Mouse (Mus musculus) cerebellum, adult 9-11 months (tissue): ENCODE results near the gene Celf3.

Experiments
- DNase-seq: peaks from one replicate; pipeline ENCODE4 v3.0.0; 2022

The Celf3 gene

DNA sequence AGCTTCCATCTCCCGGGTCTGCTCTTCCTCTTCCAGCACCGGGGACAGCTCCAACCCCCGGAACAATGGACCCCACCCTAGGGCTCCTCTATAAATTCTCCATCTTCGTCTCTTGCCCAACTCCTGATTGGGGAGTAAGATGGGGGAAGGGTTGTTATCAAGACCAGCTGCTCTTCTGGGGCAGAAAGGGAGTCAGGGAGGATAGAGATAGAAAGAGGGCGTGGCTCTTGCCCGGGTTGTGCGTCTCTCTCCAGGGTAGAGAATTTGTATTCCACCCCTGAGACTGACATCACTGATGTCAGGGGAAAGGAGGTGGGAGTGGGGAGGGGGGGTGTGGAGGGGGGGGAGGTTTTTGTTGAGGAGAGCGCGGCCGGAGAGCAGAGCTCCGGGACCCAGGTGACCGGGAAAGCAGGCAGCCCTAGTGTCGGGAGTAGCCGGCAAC lies at the start of gene Celf3:
Gene Celf3 (plus strand): TSS at position 315 of the 442 bp plus-strand sequence.
- DNase-seq: peak; percentile 92

- no peak for DNase-seq
Measured at GRCm38 (mm10) chr3:94430980-94431379, 47.1 kb upstream of the Celf3 start.

DNA sequence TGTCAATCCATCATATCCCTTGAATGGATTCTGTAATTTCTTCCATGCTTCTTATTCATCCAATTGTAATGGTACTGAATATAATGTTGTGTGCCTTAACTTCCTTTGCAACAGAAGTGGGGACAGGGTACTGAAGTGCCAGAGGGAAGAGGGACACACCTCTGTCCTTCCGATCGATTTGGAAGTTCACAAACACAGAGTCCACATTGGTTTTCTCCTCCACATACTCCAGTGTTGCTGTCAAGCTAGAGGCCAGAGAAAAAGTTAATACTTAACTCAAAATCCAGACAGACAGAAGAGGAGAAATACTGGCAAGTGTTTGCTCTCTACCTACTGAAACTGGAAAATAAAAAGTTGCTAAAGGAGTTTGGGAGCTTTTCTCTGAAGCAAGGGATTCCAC lies 43.8 kb upstream of the Celf3 start:
- DNase-seq: no peak

GRCm38 (mm10) chr3:94436420-94436819 lies 41.7 kb upstream of the Celf3 start:
- DNase-seq: no peak

DNA sequence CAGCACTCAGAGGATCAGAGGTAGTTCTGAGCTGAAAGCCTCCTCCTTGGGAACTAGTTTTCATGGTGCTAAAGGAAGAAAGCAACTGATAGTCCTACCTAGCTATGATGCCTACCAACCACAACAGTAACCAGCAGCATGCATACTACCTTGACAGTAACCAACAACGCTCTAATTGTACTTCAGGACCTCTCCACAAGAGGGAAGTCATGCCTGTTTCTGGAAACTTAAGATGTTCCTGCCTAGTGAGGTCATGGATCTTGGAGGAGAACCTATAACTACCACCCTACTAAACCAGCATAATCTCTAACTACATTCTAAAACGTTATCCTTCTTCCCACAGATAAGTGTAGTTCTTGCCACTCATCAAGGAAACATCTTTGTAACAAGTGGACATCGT lies 36.9 kb upstream of the Celf3 start:
- DNase-seq: no peak

DNA sequence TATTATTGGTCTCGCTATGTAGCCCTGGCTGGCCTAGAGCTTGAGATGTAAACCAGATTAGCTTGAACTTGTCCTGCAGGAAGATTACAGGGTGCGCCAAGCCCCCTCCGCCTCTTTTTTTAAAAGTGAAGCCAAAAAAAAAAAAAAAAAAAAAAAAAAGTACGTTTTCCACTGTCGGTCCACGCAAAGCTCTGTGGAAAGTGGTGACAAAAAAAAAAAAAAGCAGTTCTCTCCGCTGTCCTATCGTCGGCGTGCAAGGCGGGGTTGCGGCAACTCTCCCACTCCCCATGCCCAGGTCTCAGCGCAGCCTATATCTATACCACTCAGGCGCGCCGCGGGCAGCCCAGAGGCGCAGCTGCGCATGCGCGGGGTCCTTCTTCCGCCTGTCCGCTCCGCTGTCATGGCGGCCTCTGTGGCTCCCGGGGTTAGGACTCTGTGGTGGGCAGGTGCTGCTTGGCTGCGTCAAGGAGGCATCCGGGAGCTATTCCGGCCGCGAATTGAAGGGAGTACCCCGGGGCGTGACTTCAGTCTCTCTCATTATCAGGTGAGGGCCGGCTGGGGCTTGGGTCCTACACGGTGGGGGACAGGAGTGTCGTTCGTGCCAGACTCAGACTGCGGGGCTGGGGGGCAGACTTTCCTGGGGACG lies 35.0 kb upstream of the Celf3 start, which contains the start of gene Mrpl9:
Gene Mrpl9 (plus strand): TSS at position 368 of the 646 bp plus-strand sequence.
- DNase-seq: peak; percentile 94

DNA sequence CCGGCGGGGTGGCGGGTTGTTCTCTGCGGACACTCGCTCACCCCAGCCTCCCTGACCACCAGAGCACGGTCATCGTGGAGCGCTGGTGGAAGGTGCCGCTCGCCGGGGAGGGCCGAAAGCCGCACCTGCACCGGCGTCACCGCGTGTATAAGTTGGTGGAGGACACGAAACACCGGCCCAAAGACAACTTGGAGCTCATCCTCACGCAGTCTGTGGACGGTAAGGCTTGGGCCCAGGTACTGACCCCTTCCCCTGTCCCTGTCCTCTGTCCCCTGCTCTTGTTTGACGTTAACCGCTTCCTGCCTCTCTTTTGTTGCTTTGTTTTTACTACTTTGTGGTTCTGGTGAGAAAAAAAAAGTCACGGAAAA lies 34.5 kb upstream of the Celf3 start, which contains the start of gene Oaz3:
Gene Oaz3 (minus strand): TSS at position 319 of the 368 bp plus-strand sequence.
- no peak for DNase-seq

GRCm38 (mm10) chr3:94449377-94449776 lies 28.7 kb upstream of the Celf3 start:
- no peak for DNase-seq

DNA sequence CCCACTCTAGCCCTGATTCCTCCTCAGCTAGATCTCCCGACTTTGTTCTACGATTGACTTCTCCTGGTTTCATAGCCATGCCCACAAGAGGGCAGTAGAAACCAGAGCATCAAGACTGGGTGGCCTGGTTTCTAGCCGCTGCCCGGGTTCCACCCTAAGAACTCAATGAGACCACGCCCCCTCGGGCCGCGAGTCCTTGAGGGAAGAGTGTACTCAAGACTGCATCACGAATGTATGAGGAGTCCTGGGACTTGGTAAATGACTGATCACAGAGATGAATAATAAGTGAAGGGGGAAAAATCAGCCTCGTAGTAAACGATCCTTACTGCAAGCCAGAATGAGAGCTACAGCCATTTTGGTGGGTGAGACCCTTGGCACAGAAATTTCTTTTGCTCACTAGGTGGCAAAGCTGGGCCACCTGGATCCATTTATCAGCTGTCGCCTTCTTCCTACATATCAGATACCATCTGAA lies 21.5 kb upstream of the Celf3 start:
- DNase-seq: peak; percentile 80

- DNase-seq: no peak
Measured at GRCm38 (mm10) chr3:94457055-94457454, 21.0 kb upstream of the Celf3 start.

DNA sequence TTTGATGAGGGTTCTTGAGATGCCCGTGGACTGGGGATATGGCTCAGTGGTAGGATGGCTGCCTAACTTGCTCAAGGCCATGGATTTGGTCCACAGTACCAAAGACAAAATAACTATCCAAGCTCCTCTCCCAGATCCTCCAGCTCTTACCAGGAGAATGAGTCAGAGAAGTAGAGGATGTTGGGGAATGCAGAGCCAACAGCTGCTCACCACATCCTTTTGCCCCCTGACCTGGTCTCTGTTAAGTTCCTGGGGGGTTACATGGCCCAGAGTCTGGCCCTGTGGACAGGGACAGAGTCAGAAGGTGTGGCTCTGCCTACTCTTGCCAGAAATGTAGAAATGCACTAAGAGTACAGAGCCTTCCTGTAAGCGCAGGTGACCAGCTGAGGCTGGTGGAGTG lies 18.3 kb upstream of the Celf3 start:
- DNase-seq: no peak

DNA sequence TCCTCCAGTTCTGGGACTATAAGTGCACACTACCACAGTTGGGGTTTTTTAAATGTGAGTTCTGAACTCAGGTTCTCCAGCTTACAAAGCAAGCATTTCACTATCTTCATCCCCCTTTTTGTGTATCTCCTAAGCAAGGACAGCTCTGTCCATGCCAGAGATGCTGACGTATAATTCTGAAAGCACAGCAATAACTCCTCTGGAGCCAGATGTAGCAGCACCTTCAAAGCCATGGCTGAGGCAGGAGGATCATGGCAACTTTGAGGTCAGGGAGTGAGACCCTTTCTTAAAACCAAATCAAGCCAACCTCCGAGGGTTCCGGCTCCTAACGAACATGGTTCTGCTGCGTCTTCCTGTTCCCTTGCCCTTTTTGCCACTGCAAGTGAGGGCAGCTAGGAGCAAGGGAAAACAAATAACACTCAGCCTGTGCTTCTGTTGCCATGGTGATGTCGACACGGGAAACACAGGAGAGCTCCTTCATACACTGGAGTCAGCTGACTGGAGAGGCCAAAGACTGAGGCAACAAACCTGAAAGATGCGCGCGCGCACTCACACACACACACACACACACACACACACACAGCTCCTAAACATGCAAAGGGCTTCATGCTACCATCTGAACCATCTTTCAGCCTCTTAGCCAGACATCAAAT lies 14.0 kb upstream of the Celf3 start:
- DNase-seq: no peak

GRCm38 (mm10) chr3:94465632-94466430 lies 12.3 kb upstream of the Celf3 start:
- no peak for DNase-seq

GRCm38 (mm10) chr3:94468931-94469330 lies 9.2 kb upstream of the Celf3 start:
- no peak for DNase-seq

DNA sequence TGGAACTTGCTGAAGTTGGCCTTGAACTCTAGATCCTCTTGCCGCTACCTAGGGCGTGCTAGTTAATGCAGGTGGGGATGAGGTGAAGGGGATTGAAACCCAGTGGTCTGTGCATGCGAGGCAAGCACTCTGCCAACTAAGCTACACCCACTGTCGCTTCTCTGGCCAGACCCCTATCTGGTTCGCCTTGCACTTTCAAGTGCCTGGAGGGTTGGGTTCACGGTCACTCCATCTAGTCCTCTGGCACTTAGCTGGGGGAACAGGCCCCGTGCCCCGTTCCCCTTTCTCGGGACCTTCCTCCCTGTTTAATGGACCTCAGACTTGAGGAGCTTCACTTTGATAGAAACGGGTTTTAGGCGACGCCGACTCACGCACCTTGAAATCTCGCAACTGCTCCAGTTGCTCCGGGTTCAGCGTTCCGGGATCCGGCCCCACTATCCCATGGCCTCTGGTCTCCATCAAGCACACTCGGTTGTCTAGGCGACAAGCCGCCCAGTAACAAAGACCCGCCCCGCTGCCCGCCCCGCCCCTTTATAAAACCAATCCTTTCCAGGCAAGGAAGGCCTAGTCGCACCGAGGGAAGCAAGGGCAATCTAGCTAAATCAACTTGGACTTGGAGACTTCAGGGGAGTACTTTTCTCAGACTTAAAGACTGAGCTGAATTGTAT lies 5.5 kb upstream of the Celf3 start:
- DNase-seq: no peak

- DNase-seq: no peak
Measured at GRCm38 (mm10) chr3:94473115-94473505, 5.0 kb upstream of the Celf3 start.

GRCm38 (mm10) chr3:94473567-94474232 lies 4.4 kb upstream of the Celf3 start:
- DNase-seq: no peak

DNA sequence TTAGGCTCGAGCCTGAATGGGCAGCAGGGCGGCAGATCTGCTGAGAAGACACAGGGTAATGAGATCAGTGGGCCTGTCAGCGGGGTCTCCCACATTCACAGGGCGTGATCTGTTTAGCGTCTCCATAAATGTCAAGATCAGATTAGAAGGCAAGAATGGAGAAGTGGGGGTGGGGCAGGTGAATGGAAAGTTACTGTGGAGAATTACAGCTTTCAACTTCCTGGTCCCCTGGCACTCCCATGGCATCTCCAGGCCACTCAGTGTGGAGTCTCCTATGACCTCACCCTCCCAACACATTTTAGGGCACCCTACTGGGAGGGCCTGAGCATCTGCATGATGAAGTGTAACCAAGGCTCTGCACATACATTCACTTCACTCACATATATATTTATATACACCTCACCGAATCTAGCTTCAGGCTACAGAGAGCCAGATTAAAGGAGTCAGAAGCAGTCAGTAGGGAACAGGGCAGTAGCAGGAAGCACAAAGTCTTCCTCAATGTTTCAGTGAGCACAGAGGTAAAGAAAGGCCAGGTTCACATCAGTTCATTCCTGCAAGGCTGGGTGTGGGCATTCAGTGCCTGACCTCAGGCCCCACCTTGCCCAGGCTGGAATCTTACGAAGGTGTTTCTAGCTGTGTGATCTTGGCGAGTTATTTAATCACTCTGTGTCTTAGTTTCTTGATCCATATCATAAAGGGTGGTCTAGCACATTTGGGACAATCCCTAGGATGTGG lies 1.6 kb upstream of the Celf3 start:
- DNase-seq: peak; percentile 50

DNA sequence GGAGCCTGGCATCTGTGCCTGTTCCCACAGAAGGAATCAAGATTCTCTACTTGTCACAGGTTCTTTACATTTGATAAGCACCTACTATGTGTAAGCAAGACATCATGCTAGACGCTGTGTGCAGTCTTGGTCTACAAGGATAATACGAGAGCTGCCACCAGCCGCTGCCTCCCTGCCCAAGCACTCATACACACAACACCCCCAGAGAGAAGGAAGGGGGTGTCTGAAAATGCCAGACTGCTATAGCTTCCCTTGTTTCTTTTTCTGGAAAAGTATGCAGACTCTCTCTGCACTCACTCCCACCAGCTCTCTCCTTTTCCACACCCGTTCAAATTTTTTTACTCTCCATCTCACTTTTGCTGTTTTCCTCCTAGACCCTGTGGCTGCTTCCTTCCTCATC lies 651 bp upstream of the Celf3 start:
- DNase-seq: peak; percentile 47

DNA sequence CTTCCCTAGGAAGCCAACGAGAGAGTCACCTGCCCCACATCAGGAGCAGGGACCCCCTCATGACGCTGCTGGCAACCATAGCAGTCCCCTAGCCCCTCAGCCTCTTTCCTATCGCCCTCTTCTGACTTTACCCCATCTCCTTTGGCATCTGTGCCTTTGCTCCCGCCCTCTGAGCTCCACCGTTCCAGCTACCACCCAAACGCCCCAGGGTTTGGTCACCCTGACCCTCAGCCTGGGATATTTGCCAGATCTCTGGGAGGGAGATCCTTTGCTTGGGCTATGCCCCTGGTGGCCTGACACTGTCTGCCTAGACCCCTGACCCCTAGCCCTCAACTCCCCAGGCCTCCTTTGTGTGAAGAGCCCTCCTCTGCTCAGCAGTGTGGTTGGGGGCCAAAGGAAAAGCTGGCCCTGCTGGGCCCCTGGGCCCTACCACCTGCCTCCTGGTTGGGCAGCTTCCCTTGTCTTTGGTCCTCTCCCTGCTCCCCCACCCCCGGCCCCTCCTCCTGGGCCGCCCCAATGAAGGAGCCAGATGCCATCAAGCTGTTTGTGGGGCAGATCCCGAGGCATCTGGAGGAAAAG lies 585 bp downstream of the Celf3 start:
- DNase-seq: peak; percentile 78

DNA sequence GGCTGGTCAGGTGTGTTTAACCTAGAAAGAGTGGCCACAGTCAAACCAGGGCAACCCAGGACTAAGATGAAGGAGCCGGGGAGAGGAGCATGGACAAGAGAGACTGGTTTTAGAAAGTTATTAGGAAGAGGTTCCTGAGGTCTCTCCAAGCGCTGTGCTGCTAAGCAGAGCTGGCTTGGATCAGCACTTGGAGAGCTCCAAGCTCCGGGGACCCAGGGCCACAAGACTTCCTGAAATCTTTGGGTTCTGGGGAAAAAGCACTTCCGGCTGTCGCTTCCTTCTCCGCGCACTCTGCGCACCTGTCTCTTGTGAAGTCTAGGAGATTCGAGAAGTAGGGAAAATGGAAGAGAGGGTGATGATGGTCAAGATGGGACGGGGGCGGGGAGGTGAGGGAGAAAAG lies 1.5 kb downstream of the Celf3 start:
- no peak for DNase-seq
